Mouse (Mus musculus) olfactory bulb, adult 2 months (tissue): ENCODE measurements around the gene Cfap126.

Source experiments
- CTCF ChIP-seq: fragments of 200-500 bp; IDR thresholded peaks from 2 replicates; pipeline ENCODE4 v1.5.1; 2012; ENCODE audit warnings: low read depth, mild to moderate bottlenecking, low read length, moderate library complexity; ENCODE audit not compliant: insufficient read depth
- POLR2A ChIP-seq: fragments of 200-500 bp; IDR thresholded peaks from 2 replicates; pipeline ENCODE4 v1.6.1; 2012; ENCODE audit warnings: mild to moderate bottlenecking, low read depth, low read length, moderate library complexity; ENCODE audit not compliant: insufficient read depth

GRCm38 (mm10) chr1:171159485-171159975 lies 45.8 kb downstream of the Cfap126 start:
- no peak for TF ChIP-seq CTCF
- no peak for TF ChIP-seq POLR2A
